Mouse (Mus musculus): Measurements from ENCODE around the gene Ifih1.

- no peak for TF ChIP-seq E2F4 (IDR thresholded peaks at IDR 0.05; ENCODE audit: insufficient replicate concordance, low read depth, low read length)
- peak; percentile 37 to 82; a peak in 3 of 4 replicates for TF ChIP-seq CTCF (conservative IDR thresholded peaks at IDR 0.05 in 1 of 2, IDR thresholded peaks at IDR 0.05 in 1 of 2; ENCODE audit: low read depth in 2 of 2, low read length in 2 of 2)
- TF ChIP-seq POLR2A (IDR thresholded peaks at IDR 0.05; ENCODE audit: low read depth, low read length) = no peak
- peak; percentile 80 for TF ChIP-seq RAD21 (IDR thresholded peaks at IDR 0.05; ENCODE audit: low read depth, low read length)
- TF ChIP-seq ZKSCAN1 (IDR thresholded peaks at IDR 0.05; ENCODE audit: borderline replicate concordance, low read depth, low read length) = no peak
- TF ChIP-seq MAFK (IDR thresholded peaks at IDR 0.05; ENCODE audit: insufficient replicate concordance, low read length) = no peak
- TF ChIP-seq CHD1 (IDR thresholded peaks at IDR 0.05; ENCODE audit: low read depth, low read length) = no peak
- TF ChIP-seq ZNF384 (IDR thresholded peaks at IDR 0.05; ENCODE audit: low read depth, low read length) = no peak
- no peak for TF ChIP-seq EP300 (IDR thresholded peaks at IDR 0.05; ENCODE audit: low read length)
- TF ChIP-seq ETS1 (conservative IDR thresholded peaks at IDR 0.05; ENCODE audit: low read depth, low read length) = no peak
- no peak for TF ChIP-seq MYC (IDR thresholded peaks at IDR 0.05; ENCODE audit: low read depth, low read length)
These were observed 8.7 kb upstream of the Ifih1 start for GRCm38 (mm10) chr2:62654519-62655338.
